Mouse (Mus musculus): ENCODE data around the gene Map2k6.

Map2k6 gene

DNA sequence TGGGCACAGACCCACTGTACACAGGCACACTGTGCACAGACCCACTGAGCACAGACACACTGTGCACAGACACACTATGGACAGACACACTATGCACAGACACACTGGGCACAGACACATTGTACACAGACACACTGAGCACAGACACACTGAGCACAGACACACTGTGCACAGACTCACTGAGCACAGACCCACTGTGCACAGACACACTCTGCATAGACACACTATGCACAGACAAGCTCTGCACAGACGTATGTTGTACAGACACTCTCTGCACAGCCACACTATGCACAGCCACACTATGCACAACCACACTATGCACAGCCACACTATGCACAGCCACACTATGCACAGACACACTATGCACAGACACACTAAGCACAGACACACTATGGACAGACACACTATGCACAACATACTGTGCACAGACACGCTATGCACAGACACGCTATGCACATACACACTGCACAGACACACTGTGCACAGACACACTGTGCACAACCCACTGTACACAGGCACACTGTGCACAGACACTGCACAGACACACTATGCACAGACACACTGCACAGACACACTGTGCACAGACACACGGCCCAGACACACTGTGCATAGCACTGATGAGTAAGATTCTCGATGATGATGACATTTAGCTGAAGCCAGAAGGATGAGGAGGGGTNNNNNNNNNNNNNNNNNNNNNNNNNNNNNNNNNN is 54.7 kb downstream of the Map2k6 start:
- no peak for DNase-seq

DNA sequence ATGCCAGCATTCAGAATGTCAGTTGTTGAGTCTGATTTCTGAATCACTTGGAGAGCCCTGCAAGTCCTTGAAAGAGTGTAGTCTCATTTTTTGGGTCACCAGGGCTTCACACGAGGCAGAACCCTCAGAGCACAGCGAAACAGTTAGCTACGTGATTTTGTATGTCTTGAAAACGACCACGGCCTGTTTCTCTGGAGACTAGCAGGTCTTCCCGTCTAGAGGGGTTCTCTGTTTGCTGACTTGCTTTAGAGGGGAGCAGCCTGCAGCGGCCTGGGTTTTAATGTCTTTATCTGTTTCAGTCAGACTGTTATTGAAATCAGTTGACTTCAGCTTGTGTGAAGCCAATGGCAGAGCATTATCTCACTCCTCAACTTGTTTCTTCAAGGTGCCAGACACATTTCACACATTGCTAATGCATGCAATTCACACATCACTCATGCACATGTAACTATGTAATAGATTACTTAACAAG is 58.6 kb downstream of the Map2k6 start:
- DNase-seq, result no peak

DNA sequence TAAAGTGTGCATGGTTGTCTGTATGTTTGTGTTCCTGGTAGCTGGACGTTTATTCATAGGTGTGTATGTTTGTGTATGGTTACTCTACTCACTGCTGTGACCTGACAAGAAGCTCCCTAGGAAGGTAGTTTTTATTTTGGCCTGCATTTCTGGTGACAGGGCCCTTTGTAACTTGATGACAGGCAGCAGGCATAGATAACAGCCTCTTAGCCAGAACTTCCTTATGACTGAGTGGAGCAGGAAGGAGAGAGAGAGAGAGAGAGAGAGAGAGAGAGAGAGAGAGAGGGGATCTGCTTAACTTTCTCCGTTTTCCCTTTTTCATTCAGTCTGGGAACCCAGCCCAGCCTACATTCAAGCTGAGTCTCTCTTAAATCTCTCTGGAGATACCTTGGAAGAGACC is 61.6 kb downstream of the Map2k6 start:
- no peak for DNase-seq

DNA sequence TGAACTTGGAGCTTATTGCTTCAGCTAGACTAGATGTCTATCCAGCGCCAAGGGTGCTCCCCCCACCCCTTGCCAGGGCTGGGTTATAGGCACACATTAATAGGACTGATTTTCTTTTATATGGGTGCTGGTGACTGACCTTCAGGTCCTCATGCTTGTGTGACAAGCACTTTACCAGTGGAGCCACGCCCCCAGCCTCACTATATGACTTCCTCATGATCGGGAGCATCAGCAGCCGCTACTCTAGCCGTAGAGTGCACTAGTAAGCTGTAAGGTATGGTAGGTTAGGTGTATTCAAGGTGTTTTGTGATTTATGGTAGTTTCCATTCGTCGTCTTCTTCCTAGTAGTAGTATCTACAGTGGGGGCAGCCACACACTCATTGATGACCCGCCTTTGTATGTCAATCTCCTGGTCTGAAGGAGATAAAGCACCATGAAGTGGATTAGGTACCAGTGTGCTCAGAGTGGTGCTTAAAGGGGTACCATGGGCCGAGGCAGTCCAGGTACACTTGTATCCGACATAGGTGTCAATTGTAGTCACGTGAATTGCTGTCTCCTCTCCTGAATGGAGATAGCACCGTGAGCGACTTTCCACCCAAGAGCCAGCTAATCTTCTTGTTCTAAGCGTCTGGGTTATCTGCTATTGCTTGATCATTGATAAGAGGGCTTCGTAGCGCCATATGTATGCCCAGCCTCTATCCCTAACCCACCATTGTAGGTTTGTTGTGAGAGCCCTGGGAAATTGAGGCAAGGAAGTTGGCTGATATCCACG is 62.8 kb downstream of the Map2k6 start:
- no peak for DNase-seq

DNA sequence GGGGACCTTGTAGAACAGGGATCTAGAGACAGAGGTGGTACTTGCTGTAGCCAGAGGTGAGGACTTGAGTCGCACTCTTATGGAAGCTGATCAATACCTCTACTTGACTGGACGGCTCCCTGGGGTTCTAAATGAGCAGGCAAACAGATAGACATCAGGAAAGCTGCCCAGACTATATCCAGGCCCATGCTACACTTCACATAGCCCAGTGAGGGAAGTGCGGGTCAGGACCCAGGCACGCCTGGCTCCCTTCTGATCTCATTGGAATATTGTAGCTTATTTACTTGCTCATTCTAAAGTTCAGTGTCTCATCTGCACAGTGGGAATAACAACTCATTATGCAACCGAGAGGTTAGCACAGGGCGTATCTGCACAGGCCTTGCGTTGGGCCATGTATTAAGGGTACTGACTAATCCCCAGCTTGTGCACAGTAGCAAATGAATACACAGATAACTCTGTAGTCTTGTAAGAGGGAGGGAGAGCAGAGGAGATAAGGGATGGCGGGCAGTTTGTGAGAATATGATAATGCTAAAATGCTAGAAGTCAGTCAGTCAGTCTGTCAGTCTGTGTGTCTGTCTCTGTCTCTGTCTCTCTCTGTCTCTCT is 64.2 kb downstream of the Map2k6 start:
- DNase-seq, result no peak

DNA sequence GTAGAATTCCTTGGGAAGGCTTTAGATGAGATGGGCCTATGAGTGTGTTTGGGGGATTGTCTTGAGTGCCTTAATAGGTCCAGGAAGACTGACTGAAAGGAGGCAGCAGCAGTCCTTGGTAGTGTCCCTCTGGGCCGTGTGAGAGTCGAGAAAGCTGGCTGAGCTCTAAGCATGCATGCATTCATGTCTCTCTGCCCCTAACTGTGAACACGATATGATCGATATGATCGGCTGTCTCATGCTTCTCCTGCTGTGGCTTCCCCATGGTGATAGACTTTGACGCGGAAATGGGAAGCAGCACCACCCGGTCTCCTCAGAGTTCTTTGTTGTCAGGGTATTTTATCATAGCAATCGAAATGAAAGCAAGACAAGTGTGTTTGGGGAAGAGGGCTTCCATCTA is 64.9 kb downstream of the Map2k6 start:
- no peak for DNase-seq

DNA sequence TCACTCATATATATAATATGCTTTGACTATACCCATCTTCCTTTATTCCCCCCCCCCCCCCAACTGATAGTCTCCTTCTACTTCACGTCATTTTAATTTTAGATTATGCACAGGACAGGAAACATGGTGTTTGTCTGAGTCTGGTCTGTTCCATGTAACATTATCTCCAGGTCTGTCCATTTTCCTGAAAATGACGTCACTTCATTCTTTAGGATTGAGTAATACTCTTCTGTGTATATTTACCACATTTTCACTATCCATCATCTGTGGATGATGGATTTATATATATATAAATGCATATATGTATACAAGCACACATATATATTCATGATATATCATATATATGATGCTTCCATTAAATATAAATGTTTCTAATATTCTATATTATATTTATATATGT is 70.1 kb downstream of the Map2k6 start:
- DNase-seq, result no peak

DNA sequence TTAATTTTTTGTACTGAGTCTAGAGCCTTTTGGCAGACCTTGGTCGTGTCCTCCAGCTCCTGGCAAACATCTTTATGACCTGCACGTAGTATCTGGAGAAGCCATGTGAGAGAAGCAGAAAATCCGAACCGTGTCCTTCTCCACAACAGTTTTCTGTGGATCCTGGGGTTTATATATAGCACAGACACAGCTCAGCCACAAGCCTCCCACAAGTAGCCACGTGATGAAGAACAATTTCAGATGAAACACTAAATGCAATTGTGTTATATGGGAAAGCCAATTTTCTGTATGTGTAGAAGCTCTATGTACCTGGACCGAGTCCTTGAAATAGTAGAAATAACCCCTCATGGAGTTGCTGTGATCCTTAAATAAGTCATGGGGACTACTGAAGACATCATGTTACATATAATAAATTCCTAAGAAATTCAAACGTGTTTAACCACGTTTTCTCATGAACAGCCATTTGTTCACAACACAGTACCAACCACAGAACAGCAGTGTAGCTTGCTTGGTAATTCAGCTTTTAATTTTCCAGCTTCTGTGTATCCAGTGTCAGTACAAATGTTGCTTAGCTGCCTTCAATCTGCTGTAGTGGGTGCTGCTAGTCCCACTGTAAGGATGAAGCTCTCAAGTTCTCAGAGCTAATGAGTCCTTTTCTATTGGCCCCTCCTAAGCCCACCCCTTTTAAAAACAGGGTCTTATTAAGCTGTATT is 71.8 kb downstream of the Map2k6 start:
- DNase-seq, result no peak

DNA sequence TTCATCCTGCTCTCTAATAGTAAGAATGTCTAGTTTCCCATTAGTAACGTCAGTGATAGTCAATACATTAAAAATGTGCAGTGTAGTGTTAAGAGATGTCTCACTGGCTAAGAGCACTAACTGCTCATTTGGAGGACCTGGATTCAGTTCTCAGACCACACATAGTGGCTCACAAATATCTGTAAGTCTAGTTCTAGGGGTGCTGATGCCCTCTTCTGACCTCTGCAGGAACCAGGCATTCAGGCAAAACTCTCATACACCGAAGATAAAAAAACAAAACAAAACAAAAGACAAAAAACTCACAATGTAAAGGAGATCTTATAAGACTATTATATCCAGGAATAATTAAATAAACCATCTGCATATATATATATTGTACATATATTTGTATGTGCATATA is 72.4 kb downstream of the Map2k6 start:
- DNase-seq, result no peak

DNA sequence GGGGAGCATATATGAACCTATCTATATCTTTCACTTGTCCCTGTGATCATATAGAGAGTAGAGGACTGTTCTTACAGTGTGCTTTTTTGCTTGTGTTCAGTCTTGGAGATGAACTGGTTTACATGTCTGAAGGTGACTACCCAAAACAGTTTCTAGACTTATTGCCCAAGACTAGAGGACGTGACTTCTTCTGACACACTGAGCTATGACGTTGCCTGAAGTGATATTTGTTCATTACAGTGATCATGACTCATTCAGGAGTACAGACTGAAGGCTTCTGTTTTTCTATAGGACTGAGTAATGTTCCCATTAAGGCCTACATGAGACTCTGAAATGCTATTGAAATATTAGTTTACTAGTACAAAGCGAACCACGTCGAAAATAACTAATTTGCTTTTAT is 73.2 kb downstream of the Map2k6 start:
- DNase-seq, result no peak

DNA sequence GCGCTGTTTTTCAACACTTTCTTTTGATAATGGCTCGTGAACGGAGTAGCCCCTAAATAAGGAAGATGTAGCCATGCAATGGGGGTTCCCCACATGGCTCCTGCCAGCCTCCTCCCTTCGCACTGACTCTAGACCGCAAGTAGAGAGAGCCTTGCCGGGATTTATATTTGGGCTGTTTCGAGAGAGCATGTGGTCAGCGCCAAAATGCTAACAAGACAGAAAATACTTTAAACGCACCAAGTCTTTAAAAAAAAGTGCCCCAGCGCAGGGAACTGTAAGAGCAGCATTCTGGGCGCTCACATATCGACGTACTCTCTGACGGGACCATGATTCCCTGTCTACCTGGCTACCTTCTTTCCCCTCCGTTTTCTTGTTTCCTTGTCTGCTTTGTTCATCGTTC is 74.6 kb downstream of the Map2k6 start:
- DNase-seq, result no peak

DNA sequence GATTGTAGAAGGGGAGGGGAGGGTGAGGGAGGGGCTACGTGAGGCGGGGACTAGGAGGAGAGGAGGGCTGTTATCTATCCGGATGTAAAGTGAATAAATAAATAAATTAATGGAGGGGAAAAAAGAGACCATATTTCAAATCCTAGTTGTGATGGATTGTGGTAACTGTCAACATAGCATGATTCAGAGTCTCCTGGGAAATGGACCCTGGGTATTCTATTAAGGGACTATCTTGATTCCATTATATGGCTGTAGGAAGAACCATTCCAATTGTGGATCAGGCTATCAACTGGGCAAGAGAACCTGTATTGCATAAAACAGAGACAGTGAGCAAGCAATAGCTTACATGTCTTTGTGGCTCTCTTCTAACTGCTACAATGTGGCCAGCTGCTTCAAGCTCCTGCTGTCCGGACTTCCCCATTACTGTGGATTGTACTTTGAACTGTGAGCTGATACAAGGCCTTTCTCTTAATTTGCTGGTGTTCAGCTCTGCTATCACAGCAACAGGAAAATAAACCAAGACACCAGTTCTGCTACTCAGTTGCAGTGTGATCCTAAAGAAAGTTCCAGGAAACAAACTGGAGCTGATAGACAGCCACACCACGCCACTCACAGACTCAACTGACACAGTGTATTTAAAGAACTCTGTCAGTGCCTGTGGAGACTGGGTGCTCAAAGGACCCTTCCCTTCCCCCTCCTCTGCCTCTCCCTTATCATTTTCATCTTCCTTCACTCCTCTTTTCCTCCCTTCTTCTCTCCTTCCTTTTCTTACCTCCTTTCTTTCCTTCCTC is 77.6 kb downstream of the Map2k6 start:
- no peak for DNase-seq

DNA sequence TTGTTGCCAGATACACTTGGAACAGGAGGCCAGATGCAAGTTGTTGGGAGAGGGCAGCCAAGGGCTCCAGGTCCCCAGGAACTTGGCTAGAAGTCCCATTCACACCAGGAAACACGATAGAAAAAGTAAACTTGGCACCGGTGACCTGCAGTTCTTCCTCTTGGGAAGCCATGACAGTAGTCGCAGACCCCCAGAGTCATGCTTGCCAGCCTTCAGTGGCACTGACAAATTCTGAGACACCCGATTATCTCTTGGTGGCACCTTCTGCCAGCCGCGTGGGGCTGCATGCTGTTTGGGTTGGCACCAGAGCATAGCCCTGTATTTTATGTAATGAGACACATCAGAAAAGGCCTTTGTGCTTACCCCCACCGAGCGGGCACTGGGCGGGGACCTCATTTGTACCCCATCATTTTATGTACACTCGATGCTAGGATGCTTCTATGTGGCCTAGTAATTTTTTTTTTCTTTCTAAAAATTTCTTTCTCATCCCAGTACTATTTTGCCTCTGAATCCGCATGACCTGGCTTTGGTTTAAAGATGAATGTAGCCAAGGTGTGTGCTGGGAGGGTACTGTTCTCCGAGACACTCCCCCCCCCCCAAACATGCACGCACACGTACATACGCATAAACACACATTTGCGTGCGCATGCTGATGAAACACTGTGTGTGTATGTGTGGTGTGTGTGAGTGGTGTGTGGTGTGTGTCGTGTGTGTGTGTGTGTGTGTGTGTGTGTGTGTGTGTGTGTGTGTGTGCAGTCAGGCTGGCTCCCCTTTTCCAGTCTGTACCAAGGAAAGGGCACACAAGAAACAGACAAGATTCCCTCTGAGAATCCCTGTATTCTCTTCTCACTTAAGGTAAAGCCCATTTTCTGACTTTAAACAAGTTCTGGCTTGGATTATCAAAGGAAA is 79.3 kb downstream of the Map2k6 start:
- DNase-seq, result peak; percentile 38

DNA sequence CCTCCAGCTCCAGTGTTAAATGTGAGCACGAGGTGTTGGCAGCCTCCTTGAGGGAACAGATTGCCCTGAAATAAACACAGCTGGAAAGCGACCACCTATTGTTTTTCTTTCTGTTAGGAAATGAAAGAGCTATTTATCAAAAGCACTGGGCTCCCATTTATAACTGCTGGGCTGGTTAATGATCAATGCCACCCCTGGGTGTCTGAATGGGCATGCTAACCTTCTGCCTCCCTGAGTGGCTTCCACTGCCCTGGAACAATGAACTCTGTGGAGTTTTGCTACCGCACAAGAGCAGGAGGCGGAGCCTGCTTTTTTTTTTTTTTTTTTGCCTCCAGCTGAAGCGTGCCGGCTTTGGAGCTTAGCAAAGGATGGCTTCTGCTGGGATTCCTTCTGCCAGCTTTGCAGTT is 80.1 kb downstream of the Map2k6 start:
- peak; percentile 38 for DNase-seq

DNA sequence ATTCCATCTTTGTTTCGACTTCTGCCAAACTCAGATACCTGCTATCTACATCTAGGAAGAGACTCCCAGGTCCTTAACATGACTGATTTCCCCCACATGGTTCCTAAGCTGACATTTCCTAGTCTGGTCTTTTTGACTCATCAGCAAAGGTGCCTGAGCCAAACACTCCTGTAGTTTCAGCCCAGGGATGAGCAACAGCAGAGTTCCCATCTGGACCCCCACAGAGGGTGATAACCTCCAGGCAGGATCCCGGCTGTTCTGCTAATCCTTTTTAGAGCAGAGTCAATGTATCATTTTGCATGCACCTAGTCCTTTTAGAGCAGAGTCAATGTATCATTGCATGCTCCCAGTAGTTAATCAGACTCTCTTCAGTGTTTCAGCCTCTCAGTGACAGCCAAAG is 82.5 kb downstream of the Map2k6 start:
- no peak for DNase-seq

DNA sequence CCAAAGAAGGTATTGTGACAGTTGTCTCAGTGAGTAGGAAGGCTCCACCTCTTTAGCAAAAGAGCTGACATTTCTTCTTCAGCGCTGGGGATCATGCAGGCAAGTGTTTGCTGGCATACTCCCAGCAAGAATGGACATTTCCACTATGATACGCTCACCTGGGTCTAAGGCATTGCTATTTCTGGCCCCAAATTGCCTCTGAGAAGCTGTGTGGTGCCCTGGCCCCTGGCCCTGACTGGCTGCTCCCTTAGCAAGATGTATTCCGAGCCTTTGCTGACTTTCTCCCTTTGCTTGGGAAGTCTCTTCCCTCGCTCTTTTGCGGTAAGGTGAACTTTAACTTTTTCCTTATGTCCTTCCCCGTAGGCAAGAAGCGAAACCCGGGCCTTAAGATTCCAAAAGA is 83.3 kb downstream of the Map2k6 start:
- no peak for DNase-seq

DNA sequence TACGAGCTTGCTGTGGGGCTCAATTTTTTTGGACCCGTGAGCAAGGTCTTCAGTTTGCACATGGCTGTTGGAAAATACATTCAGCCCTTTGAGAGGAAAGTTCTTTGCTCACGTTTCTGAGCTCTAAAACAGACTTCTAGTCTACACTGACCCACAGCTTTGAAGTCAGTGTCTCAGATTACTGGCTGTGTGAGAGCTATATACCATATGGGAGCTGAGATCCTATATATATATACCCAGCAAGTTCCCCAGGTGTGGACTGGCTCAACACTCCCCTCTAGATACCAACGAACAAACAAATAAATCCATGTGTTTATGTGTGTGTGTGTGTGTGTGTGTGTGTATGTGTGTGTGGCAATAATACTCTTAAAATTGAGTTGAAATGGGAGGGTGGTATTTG is 83.7 kb downstream of the Map2k6 start:
- no peak for DNase-seq

DNA sequence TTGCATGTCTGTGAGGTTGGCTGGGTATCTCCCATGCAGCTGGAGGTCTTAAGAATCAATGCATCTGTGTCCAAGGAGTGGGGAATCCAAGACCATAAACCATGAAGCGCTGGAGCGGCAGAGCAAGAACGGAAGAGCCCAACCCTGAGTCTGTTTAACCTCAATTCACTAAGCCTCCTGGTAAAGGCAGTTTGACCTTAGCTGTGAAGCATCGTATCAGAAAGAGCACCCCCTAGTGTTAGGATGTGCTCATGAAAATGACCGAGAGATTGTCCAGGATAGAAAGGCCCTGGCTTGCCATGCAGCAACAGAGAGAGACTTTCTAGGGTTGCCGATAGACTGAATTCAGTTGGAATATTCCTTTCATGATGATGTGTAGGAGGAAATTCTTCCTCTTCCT is 84.2 kb downstream of the Map2k6 start:
- peak; percentile 20 for DNase-seq

DNA sequence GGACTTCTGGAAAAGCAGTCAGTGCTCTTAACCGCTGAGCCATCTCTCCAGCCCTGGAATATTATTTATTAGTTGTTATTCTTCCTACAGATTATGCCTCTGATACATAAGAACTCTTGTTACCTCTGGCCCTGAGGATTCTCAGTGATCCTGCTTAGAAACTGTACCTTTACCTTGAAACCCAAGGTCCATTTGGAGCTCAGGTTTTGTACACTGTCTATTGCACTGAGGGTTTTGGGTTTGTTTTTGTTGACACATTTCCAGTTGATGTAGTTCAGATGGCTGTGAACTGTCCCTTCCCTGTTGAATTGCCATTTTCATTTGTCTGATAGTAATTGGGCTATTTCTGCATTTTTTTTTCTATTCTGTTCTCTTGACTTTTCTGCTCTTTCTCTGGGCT is 85.5 kb downstream of the Map2k6 start:
- DNase-seq, result no peak

DNA sequence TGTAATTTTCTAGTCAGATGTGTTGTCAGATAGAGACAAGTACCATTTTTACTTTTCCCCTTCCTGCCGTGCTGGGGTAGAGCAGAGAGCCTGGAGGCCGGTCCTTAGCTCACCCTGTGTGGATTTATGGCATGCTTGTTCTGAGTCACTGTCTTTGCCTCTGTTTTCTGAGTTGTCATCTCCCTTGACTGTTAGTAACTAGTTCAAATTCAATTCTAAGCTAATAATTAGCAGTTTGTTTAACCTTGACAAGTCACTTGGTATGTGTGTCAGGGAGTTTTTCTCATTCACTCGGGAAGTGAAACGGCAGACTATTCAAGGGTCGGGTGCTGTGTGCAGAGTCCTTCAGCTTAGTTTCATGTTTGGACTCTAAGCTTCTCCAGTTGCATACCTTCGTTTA is 86.2 kb downstream of the Map2k6 start:
- DNase-seq, result no peak

DNA sequence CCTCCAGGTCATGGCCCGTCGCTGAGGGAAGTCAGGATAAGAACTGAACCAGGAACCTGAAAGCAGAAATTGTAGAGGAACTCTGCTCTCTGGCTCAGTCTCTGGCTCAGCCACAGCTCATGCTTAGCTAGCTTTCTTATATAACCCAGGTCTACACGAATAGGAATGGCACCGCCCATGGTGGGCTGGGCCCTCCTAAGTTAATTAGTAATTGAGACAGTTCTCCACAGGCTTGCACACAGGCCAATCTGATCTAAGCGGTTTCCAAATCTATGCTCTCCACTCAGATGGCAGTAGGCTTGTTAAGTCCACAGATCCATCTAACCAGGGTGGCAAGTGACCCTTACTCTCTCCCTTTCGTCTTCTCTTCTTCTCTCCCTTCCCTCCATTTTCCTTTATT is 88.9 kb downstream of the Map2k6 start:
- DNase-seq, result no peak

DNA sequence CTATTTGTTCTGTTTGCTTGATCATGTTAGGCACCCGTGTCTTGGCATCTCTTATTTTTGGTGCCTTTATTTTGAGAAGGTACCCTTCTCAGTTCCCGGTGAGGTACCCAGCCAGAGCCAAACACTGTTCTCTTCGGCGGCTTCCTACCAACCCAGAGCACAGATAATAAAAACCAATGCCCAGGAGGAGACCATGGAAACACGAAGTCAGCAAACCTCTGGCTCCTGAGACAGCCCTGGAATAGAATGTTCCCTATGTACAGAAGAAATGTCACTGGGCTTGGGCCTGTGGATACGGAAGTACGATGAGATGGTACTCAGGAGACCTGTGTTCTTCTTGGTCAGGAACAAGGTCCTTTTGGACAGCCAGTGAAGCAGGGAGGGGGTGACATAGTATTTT is 89.4 kb downstream of the Map2k6 start:
- DNase-seq, result no peak
